Mouse (Mus musculus): ENCODE results near the gene Prdm9.

DNA sequence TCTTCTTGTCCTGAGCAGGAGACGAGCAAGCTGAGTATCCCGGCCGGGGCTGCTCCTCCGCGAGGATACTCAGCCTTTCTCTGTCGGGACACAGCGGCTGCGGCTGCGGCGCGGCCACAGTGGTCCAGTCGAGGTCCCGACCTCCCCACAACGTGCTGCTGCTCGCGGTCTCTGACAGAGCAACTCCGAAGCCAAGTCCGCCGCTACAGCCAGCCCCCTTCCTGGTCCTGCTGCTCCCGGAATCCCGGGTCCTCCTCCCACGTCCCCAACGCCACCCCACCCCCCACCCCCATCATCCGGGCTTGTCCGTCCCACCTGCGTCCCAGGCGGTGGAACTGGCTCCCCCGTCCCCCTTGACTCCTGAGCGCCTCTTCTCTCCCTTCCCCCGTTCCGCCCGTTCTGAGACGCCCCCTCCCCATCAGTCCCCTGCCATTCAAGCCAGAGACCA is 27.7 kb downstream of the Prdm9 start:
- TF ChIP-seq POLR2A (IDR thresholded peaks at IDR 0.05; ENCODE audit: borderline replicate concordance, extremely low read depth, low read depth, low read length) (no peak), CTCF (IDR thresholded peaks at IDR 0.05; ENCODE audit: insufficient read depth, low read length) (no peak)
